Mouse (Mus musculus) embryonic fibroblast, embryonic 13.5 days (primary cell): ENCODE data around the gene Spib.

Source experiments
- CTCF ChIP-seq: IDR thresholded peaks from 2 replicates; pipeline ENCODE4 v1.5.1; 2011; ENCODE audit warnings: mild to moderate bottlenecking, control low read depth, low read length, moderate library complexity, borderline replicate concordance; ENCODE audit not compliant: insufficient read depth
- POLR2A ChIP-seq: IDR thresholded peaks from 2 replicates; pipeline ENCODE4 v1.6.1; 2011; ENCODE audit warnings: low read depth, mild to moderate bottlenecking, control low read depth, low read length, moderate library complexity

GRCm38 (mm10) chr7:44482836-44483435 lies 48.9 kb downstream of the Spib start:
- TF ChIP-seq CTCF (no peak), POLR2A (no peak)
